Mouse (Mus musculus): ENCODE results near the gene Ak8.

DNA sequence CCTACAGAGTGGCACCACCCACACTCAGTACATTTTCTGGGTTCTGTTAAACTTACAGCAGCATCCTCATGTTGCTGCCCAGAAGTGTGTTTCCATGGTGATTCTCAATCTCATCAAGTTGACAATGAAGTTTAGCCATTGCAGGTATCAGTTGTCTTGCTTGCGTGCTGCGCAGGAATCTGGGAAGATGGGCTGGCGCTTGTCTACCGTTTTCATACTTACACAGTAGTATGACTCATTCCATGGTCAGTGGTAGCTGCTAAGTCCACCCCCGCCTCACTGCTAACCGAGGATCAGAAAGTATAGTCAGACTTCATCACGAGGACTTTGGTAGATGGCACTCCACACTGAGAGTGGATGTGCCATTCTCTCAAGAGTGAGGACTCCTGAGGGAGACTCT is 46.6 kb upstream of the Ak8 start:
- TF ChIP-seq CTCF (IDR thresholded peaks at IDR 0.05; ENCODE audit: low read depth, low read length) (no peak), GATA1 (IDR thresholded peaks at IDR 0.05; ENCODE audit: borderline replicate concordance, low read length) (no peak)
